Mouse (Mus musculus): ENCODE measurements around the gene Tspan5. TPM values are rescaled to one million over a fixed set of nuclear protein-coding genes. Genes with fewer than 3 reads are reported as not detected.

Gene Tspan5
- polyA plus RNA-seq, 1 experiment from 2014 or later, result 7.4 TPM

DNA sequence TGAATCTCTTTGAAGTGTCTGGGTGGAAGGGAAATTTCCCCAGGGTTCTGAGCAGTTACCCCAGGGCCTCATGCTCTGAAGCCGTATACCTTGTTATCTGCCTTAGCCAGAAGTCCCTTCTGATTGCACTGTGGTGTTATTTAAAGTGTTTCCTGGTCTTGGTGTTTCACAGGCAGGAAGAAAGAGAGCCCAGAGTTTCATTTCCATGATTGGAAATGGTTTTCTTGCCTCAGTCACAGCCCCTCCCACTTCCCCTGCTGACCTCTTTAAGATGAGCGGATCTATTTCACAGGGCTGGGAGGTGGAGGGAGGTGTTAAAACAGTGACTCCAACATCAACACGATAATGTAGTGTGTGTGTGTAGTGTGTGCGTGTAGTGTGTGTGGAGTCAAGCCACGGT is 151.5 kb downstream of the Tspan5 start:
- no peak overlapping the region for H3K4me2 ChIP-seq (replicated peaks; ENCODE audit: low read depth)

DNA sequence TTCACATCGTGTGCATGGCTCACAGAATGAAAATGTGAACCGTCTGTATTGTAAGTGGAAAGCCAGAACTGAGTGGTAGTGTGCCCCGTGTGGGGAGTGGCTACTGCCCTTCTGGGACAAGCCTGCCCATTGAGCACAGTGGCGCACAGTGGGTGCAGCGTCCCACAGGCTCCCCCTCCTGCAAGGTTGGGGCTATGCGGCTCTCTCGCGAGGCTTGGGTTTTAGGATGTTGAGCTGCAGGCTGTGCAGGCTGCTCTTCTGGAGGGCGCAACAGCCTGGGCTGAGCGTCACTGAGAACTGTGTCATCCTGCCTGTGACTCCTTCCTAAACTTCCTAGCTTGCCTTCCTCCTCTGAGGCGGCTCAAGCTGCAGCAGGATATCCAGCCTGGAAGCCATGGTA is 155.5 kb downstream of the Tspan5 start:
- 89% methylated on average over 11 of the region's 11 CpGs for WGBS
- ATAC-seq, result no peak
- TF ChIP-seq CTCF (IDR thresholded peaks at IDR 0.05; ENCODE audit: low read depth), result no peak

More for the DNA sequence above, 151.5 kb downstream of the Tspan5 start:
- peak; percentile 36; the same call in 1 of the 2 replicates for ATAC-seq
- WGBS, result 44% methylated on average over 5 of the region's 5 CpGs
- H3K27me3 ChIP-seq (replicated peaks; ENCODE audit: control insufficient read depth, insufficient read depth, low read length), result no peaks in the 10 kb centered on the region
- H3K4me1 ChIP-seq (replicated peaks; ENCODE audit: control insufficient read depth, insufficient read depth, low read length), result no peaks in the 10 kb centered on the region
- H3K27ac ChIP-seq (ENCODE audit: low read depth, low read length), result no peak overlapping the region
- H3K9me3 ChIP-seq (ENCODE audit: control insufficient read depth), result no peaks in the 10 kb centered on the region
- no peaks in the 10 kb centered on the region for H3K36me3 ChIP-seq (ENCODE audit: control insufficient read depth, insufficient read depth)
- no peak for TF ChIP-seq CTCF (IDR thresholded peaks at IDR 0.05; ENCODE audit: low read depth)
- H3K9ac ChIP-seq (ENCODE audit: low read depth, low read length), result no peak overlapping the region
- H3K4me3 ChIP-seq (ENCODE audit: low read depth, low read length), result no peak overlapping the region

DNA sequence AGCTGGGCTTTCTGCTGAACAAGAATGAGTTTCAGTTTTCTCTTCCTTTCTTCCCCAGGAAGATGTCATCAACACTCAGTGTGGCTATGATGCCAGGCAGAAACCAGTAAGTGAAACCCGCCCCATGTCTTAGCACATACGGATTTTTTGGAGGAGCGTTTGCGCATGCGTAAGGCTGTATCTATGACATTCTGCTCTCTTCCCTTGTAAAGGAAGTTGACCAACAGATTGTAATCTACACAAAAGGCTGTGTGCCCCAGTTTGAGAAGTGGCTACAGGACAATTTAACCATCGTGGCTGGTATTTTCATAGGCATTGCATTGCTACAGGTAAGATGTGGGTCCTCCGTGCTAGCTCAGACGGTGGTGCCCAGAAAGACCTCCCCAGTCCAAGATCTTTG is 156.1 kb downstream of the Tspan5 start:
- 96% methylated on average over 8 of the region's 8 CpGs for WGBS

More for the DNA sequence above, 155.5 kb downstream of the Tspan5 start:
- Histone ChIP-seq H3K4me3 (ENCODE audit: low read depth, low read length) (no peak overlapping the region), H3K9ac (ENCODE audit: low read depth, low read length) (no peak overlapping the region), H3K27me3 (replicated peaks; ENCODE audit: control insufficient read depth, insufficient read depth, low read length) (no peaks in the 10 kb centered on the region), H3K36me3 (ENCODE audit: control insufficient read depth, insufficient read depth) (no peaks in the 10 kb centered on the region), H3K27ac (ENCODE audit: low read depth, low read length) (no peak overlapping the region), H3K4me1 (replicated peaks; ENCODE audit: control insufficient read depth, insufficient read depth, low read length) (no peaks in the 10 kb centered on the region), H3K4me2 (replicated peaks; ENCODE audit: low read depth) (no peak overlapping the region), H3K9me3 (ENCODE audit: control insufficient read depth) (no peaks in the 10 kb centered on the region)

DNA sequence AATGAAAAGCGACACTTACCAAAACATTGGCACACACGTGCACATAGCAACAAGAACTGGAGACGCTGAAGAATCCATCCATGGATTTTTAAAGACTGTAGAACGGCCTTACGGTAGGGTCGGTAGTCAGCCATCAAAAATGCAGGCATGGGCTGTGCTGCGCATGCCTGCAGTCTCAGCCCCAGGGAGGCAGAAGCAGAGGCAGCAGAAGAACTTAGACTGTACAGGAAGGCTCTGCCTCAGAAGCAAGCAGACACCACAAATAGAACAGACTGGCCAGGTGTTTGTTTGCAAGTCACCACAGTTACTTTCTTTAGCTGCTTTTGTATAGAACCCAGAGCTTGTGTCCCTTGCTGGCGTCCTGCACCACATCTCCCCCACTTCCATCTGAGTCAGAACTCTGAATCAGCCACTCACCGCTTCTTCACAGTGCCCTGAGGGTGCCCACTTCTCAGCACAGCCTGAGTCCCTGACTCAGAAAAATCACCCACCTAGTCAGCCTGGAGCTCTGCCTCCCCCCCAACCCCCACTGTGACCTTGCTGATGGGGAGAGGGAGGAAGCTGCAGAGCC is 158.7 kb downstream of the Tspan5 start:
- H3K27ac ChIP-seq (ENCODE audit: low read depth, low read length), result no peak overlapping the region
- 88% methylated on average over 9 of the region's 9 CpGs for WGBS

More for the DNA sequence above, 156.1 kb downstream of the Tspan5 start:
- TF ChIP-seq CTCF (IDR thresholded peaks at IDR 0.05; ENCODE audit: low read depth), result no peak
- no peak overlapping the region for H3K9ac ChIP-seq (ENCODE audit: low read depth, low read length)
- H3K9me3 ChIP-seq (ENCODE audit: control insufficient read depth), result no peaks in the 10 kb centered on the region
- H3K27ac ChIP-seq (ENCODE audit: low read depth, low read length), result no peak overlapping the region
- H3K36me3 ChIP-seq (ENCODE audit: control insufficient read depth, insufficient read depth), result no peaks in the 10 kb centered on the region
- no peaks in the 10 kb centered on the region for H3K27me3 ChIP-seq (replicated peaks; ENCODE audit: control insufficient read depth, insufficient read depth, low read length)
- no peak overlapping the region for H3K4me2 ChIP-seq (replicated peaks; ENCODE audit: low read depth)
- H3K4me3 ChIP-seq (ENCODE audit: low read depth, low read length), result no peak overlapping the region
- H3K4me1 ChIP-seq (replicated peaks; ENCODE audit: control insufficient read depth, insufficient read depth, low read length), result no peaks in the 10 kb centered on the region
- ATAC-seq, result no peak

DNA sequence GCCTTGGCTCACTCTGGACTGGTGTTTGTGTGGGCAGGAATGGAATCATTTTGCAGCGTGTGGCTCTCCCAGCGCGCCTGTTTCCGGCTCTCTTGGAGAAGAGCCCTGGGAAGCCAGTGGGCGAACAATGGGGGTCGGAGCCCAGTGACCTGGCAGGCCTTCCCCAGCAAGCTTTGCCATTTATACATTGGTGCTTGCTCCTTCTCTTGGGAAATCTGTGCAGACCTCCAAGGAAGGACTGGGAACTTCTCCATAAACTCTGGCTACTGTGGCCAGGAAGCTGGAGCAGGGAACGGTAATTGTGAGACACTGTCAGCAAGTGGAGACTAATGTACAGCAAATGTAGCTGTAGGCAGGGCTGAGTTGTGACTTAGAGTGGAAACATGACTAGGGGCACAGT is 163.7 kb downstream of the Tspan5 start:
- no peak overlapping the region for H3K9ac ChIP-seq (ENCODE audit: low read depth, low read length)
- H3K36me3 ChIP-seq (ENCODE audit: control insufficient read depth, insufficient read depth), result no peaks in the 10 kb centered on the region
- H3K27me3 ChIP-seq (replicated peaks; ENCODE audit: control insufficient read depth, insufficient read depth, low read length), result no peaks in the 10 kb centered on the region
- 70% methylated on average over 7 of the region's 7 CpGs for WGBS
- H3K4me1 ChIP-seq (replicated peaks; ENCODE audit: control insufficient read depth, insufficient read depth, low read length), result no peaks in the 10 kb centered on the region
- TF ChIP-seq CTCF (IDR thresholded peaks at IDR 0.05; ENCODE audit: low read depth), result no peak
- no peak overlapping the region for H3K4me3 ChIP-seq (ENCODE audit: low read depth, low read length)
- H3K9me3 ChIP-seq (ENCODE audit: control insufficient read depth), result no peaks in the 10 kb centered on the region
- H3K4me2 ChIP-seq (replicated peaks; ENCODE audit: low read depth), result no peak overlapping the region
- ATAC-seq, result no peak
- no peak overlapping the region for H3K27ac ChIP-seq (ENCODE audit: low read depth, low read length)

More for the DNA sequence above, 158.7 kb downstream of the Tspan5 start:
- H3K9me3 ChIP-seq (ENCODE audit: control insufficient read depth), result no peaks in the 10 kb centered on the region
- no peak overlapping the region for H3K4me3 ChIP-seq (ENCODE audit: low read depth, low read length)
- no peaks in the 10 kb centered on the region for H3K36me3 ChIP-seq (ENCODE audit: control insufficient read depth, insufficient read depth)
- no peak for TF ChIP-seq CTCF (IDR thresholded peaks at IDR 0.05; ENCODE audit: low read depth)
- H3K4me2 ChIP-seq (replicated peaks; ENCODE audit: low read depth), result no peak overlapping the region
- no peaks in the 10 kb centered on the region for H3K27me3 ChIP-seq (replicated peaks; ENCODE audit: control insufficient read depth, insufficient read depth, low read length)
- H3K9ac ChIP-seq (ENCODE audit: low read depth, low read length), result no peak overlapping the region
- H3K4me1 ChIP-seq (replicated peaks; ENCODE audit: control insufficient read depth, insufficient read depth, low read length), result no peaks in the 10 kb centered on the region
- ATAC-seq, result no peak

DNA sequence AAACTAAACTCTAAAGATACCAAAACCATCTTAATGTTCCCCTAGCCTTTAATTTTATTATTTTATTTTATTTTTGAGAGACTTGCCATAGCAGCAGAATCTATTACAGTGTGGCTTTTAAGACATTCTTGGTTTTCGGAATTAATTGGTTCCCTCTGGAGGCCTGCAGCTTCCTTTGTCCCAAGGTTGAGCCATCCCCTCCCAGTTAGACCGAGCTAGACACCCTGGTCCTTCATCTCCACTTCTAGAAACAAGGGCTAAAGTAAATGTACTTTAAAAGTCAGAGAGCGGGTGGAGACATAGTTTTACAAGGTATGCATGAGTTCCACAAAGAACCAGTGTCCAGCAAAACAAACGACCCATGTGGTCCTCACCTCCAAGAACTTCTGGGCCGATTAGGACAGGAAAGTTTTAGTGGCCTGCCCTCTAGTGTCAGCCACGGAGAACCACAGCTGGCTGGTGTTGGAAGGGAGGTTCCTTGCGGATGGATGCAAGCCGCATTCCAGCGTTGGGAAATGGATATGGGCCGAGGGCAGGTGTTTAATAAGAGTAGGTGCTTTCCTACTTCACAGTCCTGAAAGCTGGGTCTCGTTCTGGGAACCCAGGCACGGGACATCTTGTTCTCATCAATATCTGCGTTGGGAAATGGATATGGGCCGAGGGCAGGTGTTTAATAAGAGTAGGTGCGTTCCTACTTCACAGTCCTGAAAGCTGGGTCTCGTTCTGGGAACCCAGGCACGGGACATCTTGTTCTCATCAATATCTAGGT is 164.3 kb downstream of the Tspan5 start:
- peak; percentile 94 for TF ChIP-seq CTCF (IDR thresholded peaks at IDR 0.05; ENCODE audit: low read depth)
- WGBS, result 31% methylated on average over 17 of the region's 17 CpGs
- no peaks in the 10 kb centered on the region for H3K27me3 ChIP-seq (replicated peaks; ENCODE audit: control insufficient read depth, insufficient read depth, low read length)
- no peak overlapping the region for H3K4me2 ChIP-seq (replicated peaks; ENCODE audit: low read depth)
- H3K36me3 ChIP-seq (ENCODE audit: control insufficient read depth, insufficient read depth), result no peaks in the 10 kb centered on the region
- no peaks in the 10 kb centered on the region for H3K4me1 ChIP-seq (replicated peaks; ENCODE audit: control insufficient read depth, insufficient read depth, low read length)
- H3K9me3 ChIP-seq (ENCODE audit: control insufficient read depth), result no peaks in the 10 kb centered on the region
- no peak overlapping the region for H3K9ac ChIP-seq (ENCODE audit: low read depth, low read length)
- H3K27ac ChIP-seq (ENCODE audit: low read depth, low read length), result no peak overlapping the region
- no peak overlapping the region for H3K4me3 ChIP-seq (ENCODE audit: low read depth, low read length)
- ATAC-seq, result peak; percentile 49; the same call in 1 of the 2 replicates

Measured in intestine, postnatal 0 days (tissue).